ENCODE assay signal across 9 mouse cellular contexts in the genomic region with DNA sequence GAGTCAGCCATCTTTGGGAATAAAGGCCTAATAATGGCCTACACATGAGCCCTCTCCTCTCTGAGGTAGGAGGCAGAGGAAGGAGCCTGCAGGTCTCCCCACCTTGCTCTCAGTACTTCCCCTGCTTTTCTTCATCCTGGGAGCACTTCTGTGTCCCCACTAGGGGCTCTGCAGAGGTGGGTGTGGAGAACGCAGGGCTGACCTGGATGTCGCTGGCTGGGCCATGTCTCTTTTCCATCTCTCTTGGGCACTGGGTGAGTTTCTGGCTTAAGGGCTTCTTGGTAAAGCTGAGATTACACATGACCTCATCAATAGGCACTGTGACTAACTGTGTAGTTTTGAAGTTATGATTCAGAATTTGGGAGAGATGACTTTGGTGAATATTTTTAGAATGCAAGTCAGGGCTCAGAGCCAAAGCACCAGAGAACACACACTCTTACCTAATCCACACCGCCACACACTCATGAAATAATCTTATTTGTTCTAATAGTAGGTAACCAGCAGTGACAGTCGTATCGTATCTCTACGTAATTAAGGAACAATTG. TPM values are rescaled to one million over a fixed set of nuclear protein-coding genes. Genes with fewer than 3 reads are reported as not detected.
A peak's percentile ranks its signal among the peaks of the same experiment; 100 is the strongest.
DNase-seq lines count a peak whose midpoint lies in the region; ATAC-seq and TF ChIP-seq lines count a peak whose summit lies in the region.
"Had no signal": no experiment of that assay in that cellular context is flagged by ENCODE, and none has a peak within 500 bp of the region (broad histone marks: within the 10 kb centered on the region; RNA-seq: fewer than 3 reads in every experiment).

No protein-coding gene starts in this region.

- no peaks in the 10 kb centered on the region for H3K79me2 ChIP-seq in C2C12 (ENCODE audit: control insufficient read depth, insufficient read depth)

- H3K4me2 ChIP-seq in heart, embryonic 14.5 days (ENCODE audit: low read length): peak overlapping the region; percentile 81
- peak overlapping the region; percentile 91 for H3K4me2 ChIP-seq in lung, embryonic 16.5 days (ENCODE audit: low read depth, low read length)

- H3K9ac ChIP-seq in heart, embryonic 14.5 days (ENCODE audit: low read length): peak overlapping the region; percentile 96
- H3K9ac ChIP-seq in lung, embryonic 16.5 days (ENCODE audit: low read length): peak overlapping the region; percentile 82

- H3K4me3 ChIP-seq in C2C12 (ENCODE audit: insufficient read depth, poor library complexity, severe bottlenecking): no peak overlapping the region
- H3K4me3 ChIP-seq in heart, embryonic 14.5 days (ENCODE audit: control insufficient read depth in 1 of 2, insufficient read depth in 1 of 2, low read depth in 1 of 2, low read length in 2 of 2): peak overlapping the region; percentile 52 to 64
- H3K4me3 ChIP-seq in lung, embryonic 16.5 days (ENCODE audit: low read length): peak overlapping the region; percentile 62

- H3K79me3 ChIP-seq in C2C12 (ENCODE audit: low read depth): no peaks in the 10 kb centered on the region

- peak overlapping the region; percentile 93 to 99 for H3K27ac ChIP-seq in heart, embryonic 14.5 days (replicated peaks in 1 of 2; ENCODE audit: control insufficient read depth in 1 of 2, insufficient read depth in 1 of 2, low read depth in 2 of 2, low read length in 2 of 2)
- H3K27ac ChIP-seq in lung, embryonic 16.5 days (ENCODE audit: low read length): peak overlapping the region; percentile 54

- H3K36me3 ChIP-seq in C2C12 (ENCODE audit: control insufficient read depth, insufficient read depth): peaks cover 9% of the 10 kb centered on the region
- peaks cover 39% of the 10 kb centered on the region for H3K36me3 ChIP-seq in heart, embryonic 14.5 days (ENCODE audit: control insufficient read depth, insufficient read depth, low read length)
- H3K36me3 ChIP-seq in lung, embryonic 16.5 days (ENCODE audit: control insufficient read depth, insufficient read depth, low read length): peaks cover 24% of the 10 kb centered on the region

- H3K27me3 ChIP-seq in C2C12 (ENCODE audit: control insufficient read depth, insufficient read depth, insufficient read length): no peaks in the 10 kb centered on the region
- no peaks in the 10 kb centered on the region for H3K27me3 ChIP-seq in heart, embryonic 14.5 days (ENCODE audit: control insufficient read depth, insufficient read depth, low read length)
- no peaks in the 10 kb centered on the region for H3K27me3 ChIP-seq in lung, embryonic 16.5 days (ENCODE audit: control insufficient read depth, insufficient read depth, low read depth, low read length)

- peak; percentile 29 for DNase-seq in embryo, embryonic 10.5 days (ENCODE audit: low spot score)
- no peak for DNase-seq in embryo, embryonic 10 days (ENCODE audit: low spot score)
- no peak for DNase-seq in layer of hippocampus, adult 9-11 months
- DNase-seq in right cerebral cortex, postnatal 25 days: no peak
- no peak for DNase-seq in spleen, postnatal 4 days (ENCODE audit: low spot score in 2 of 2)
- DNase-seq: cerebellum, adult 11-12 months had no signal

- WGBS in heart, embryonic 14.5 days: 13% methylated on average over 6 of the region's 6 CpGs
- WGBS in lung, embryonic 16.5 days: 42% methylated on average over 6 of the region's 6 CpGs

- no peak for TF ChIP-seq CTCF in C2C12 (IDR thresholded peaks at IDR 0.05; ENCODE audit: control insufficient read depth, insufficient read depth, insufficient read length)

- H3K9me3 ChIP-seq in heart, embryonic 14.5 days (ENCODE audit: control insufficient read depth, low read length): no peaks in the 10 kb centered on the region
- H3K9me3 ChIP-seq in lung, embryonic 16.5 days (ENCODE audit: control insufficient read depth, low read length): no peaks in the 10 kb centered on the region

- ATAC-seq in heart, embryonic 14.5 days (ENCODE audit: insufficient number of reproducible peaks, insufficient read depth, low FRiP score, low read depth): no peak
- no peak for ATAC-seq in lung, embryonic 16.5 days (ENCODE audit: low read depth)

- no peak overlapping the region for H3ac ChIP-seq in C2C12 (ENCODE audit: control insufficient read depth, insufficient read length, low read depth)

- H3K4me1 ChIP-seq in heart, embryonic 14.5 days (ENCODE audit: control insufficient read depth in 2 of 2, insufficient read depth in 2 of 2, low read length in 2 of 2): peaks cover 41 to 60% of the 10 kb centered on the region in 2 experiments
- H3K4me1 ChIP-seq in lung, embryonic 16.5 days (replicated peaks; ENCODE audit: control insufficient read depth, insufficient read depth, low read length): peaks cover 68% of the 10 kb centered on the region

TF ChIP-seq in C2C12, 6 proteins besides CTCF, POLR2A, EP300 and RAD21:
- TF ChIP-seq MYOD1 (IDR thresholded peaks at IDR 0.05; ENCODE audit: control insufficient read depth, insufficient read length, low read depth) (no peak), CEBPB (IDR thresholded peaks at IDR 0.05; ENCODE audit: low read depth) (peak; percentile 20)

RNA-seq across cellular contexts. Expression of a gene that starts 39.4 kb away (rescaled TPM):
- 0.04 TPM for polyA plus RNA-seq in C2C12 (2012; fragmentation: generic; extraction: Trizol)
- 192 and 199 TPM in 2 replicates for polyA plus RNA-seq in heart, embryonic 14.5 days (2014; fragmentation: Nextera tagmentation; extraction: Ambion mirVana)
- 0.63 and 1.0 TPM in 2 replicates for polyA plus RNA-seq in lung, embryonic 16.5 days (2015; fragmentation: Nextera tagmentation; extraction: Ambion mirVana)

Comparison
In these comparisons a context has a peak if more than half of its experiments do, and no peak if none do; other contexts are left out.
1. RNA of a gene that starts 39.4 kb away (polyA plus RNA-seq): 192 to 199 TPM in heart, embryonic 14.5 days; 0.63 to 1.0 TPM in lung, embryonic 16.5 days and 0.04 TPM in C2C12 (single experiment); every median in the first group is over 10 times any median in the second.